Mouse (Mus musculus) Muller cell, postnatal 12 days (primary cell): ENCODE measurements at regions not wholly inside any gene's neighbourhood (a gene's known extent, or its start where the extent isn't known, plus 50 kb on each side); places are given as distances from the start of the nearest gene placed in this dataset.
A peak's percentile ranks its signal among the peaks of the same experiment; 100 is the strongest.

Experiments used
- DNase-seq: peaks from one replicate; pipeline ENCODE4 v3.0.0-alpha.2; 2015; ENCODE audit errors: inconsistent ontology term

DNA sequence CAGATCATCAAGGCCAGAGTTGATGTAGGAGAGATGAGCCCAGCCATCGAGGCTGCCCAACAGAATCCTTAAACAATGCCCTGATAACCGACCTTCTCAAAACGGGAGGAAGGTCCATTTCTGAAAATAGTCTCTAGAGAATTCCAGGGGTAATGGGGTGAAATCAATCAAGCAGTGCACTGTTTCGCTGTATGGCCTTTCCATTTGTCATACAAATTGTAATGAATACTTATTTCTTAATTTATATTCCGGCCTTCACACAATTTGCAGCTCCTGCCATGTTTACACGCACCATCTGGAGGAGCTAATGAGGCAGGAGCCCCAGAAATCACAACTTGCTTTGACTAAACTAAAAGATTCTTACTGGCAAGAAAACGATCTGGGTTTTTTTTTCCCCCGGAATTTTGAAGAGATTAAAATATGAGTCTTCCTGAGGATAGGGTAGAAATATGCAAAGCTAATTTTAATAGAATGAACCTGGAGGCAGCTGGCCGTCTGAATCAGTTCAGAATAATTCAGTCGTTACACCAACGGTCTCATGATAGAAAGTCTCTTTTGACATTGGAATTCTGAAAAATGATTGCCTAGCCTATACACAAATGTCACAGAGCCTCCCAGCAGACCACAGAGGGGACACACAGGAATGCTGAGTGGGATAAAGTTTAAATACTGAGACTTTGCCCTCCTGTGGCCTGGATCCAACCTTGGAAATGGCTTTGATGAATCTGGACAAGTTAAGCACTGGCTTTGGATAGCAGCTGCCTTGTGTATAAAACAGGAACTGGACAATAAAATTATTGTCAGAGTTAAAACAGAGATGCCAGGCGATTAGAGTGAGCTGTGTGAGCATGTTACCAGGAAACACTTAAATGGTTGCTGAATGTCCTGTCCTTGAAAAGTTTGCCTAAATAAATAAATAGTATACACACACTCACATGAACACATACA is 115.0 kb upstream of the Frem1 start:
- peak; percentile 79 for DNase-seq

DNA sequence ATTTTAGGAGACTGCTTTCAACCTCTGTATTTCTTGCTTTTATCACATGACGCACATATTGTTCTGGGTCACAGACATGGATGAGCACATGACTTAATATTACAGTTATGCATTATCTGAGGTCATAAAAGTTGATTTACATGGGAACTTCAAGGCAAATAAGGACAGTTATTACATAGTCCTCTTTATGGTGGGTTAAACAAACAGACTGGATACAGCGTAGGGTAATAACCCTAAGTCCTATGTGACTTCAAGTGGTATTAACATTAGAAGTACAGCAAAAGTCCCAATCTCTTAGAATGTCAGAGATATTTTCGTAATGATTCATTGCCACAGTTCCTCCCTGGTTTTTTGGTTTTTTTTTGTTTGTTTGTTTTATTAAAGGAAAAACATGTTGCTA is 94.6 kb upstream of the Frem1 start:
- no peak for DNase-seq

DNA sequence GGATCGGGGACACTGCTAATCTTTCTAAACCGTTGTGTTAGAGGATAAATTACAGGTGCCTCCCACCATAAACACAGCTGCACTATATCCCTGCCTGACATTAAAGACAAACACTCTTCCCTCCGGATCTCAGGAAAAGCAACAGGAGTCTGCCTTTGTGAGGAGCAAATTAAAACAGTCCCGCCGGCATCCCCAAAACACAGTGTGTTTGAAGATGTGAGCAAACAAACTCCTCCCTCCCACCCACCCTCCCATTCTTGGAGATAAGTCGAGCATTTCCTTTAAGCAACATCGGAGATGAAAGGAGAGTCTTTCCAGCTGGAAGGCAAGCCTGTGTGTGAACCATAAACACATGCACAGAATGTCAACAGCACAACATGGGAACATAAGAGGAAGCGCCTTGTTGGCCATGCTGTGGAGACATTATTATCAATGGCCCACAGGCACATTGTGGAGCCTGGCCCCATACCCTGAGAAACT is 93.6 kb upstream of the Frem1 start:
- no peak for DNase-seq

DNA sequence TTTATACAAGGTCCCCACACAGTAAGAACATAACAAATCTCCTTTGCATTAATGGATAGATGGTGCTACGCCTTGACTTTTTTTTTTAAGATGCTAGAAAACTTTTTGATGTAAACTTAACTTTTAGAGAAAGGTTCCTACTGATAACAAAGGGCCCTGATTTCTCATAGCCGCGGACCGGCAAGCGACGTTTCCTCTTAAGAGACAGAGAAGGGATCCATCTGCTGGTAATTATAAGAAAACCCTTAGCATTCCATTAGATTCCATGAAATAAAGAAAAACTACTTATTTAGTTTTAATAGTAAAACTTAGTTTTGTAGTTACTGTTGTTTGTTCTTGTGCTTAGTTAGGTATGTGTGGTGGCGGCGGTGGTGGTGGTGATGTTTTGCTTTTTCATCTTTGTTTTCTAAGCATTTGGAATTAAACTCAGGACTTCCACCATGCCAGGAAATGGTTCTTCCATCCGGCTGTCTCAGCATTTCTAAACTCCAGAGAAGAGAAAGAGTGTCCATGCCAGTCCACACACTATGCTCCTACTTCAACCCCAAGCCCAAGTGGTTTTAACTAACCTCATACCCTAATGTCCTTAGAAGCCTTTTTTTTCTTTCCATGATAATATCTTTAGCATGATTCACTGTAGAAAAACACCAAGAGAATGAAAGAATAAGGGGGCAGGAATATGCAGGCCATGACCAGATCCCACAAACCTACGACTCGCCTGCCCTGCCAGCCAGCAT is 92.8 kb upstream of the Frem1 start:
- DNase-seq: no peak

DNA sequence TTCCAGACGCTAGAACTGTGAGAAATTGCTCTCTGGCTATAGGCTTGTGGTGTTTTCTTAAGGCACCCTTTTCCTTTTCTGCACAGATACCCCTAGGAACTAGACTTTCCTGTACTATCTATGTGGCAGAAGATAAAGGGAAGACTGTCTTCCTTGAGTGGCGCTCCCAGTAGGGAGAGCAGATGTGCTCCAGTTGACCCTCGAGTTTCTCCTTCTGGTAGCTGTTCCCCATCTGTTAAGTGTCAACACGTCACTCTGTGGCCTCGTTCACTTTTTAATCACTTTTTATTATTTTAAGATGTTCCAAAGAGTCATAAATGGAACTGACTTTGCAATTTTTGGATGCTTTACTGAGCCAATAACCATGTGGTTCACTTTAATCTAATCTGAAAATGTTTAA is 89.6 kb upstream of the Frem1 start:
- DNase-seq: no peak

DNA sequence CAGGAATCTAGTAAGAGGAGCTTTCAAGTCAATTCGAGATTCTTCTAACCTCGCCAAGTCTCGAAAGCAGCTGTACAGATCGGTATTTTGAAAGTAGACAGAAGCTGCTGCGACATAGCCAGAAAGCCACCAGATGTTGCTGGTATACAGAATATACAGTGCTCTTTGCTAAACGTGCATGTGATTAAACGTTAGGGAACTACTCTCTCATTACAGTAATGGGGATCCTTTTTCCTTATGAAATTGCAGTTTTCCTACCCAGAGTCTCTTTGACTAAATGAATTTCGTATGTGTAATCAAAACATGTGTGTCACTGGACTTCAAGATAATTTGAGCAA is 70.5 kb upstream of the Frem1 start:
- no peak for DNase-seq

DNA sequence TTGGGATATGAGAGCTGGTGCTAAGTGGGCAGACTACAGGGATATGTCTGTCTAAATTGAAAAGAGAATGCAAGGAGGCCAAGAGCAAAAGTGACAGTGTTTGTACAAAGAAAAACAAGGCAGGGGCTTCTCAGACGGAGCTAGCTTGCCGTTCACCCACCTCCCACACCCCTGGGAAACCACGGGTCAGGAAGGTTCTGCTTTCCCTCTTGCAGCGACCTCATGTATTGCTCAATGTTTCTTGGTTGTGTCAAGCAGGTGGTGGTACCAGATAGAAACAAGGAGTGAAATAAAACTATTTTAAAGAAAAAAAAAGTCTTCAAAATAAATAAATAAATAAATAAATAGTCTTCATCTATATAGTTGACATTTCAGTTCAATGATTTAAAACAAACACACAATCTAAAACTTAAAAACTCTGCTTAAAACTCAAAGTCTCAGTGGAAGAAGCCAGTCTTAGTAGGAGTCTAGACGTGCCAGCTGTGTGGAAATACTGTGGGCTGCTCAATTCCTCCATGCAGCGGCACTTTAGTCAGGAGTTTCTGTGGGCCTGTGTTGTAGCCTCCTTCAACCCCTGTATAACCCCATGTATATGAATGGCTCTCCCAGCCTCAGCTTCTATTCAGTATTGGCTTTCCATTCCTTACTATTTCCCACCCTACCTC is 70.0 kb upstream of the Frem1 start:
- DNase-seq: no peak

DNA sequence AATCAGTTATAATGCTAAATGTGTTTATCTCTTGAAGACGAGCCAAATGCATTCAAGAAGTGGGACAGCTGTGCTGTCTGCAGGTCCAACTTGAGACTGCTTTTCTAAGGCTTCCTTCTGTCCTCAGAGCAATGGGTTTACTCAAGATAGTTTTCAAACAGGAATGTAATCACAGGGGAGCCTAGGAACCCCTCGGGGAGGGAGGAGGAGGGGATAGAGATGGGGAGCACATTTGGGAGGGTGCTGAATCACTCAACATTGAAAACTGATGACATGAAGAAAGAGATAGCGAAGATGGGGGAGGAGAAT is 56.5 kb upstream of the Frem1 start:
- no peak for DNase-seq

DNA sequence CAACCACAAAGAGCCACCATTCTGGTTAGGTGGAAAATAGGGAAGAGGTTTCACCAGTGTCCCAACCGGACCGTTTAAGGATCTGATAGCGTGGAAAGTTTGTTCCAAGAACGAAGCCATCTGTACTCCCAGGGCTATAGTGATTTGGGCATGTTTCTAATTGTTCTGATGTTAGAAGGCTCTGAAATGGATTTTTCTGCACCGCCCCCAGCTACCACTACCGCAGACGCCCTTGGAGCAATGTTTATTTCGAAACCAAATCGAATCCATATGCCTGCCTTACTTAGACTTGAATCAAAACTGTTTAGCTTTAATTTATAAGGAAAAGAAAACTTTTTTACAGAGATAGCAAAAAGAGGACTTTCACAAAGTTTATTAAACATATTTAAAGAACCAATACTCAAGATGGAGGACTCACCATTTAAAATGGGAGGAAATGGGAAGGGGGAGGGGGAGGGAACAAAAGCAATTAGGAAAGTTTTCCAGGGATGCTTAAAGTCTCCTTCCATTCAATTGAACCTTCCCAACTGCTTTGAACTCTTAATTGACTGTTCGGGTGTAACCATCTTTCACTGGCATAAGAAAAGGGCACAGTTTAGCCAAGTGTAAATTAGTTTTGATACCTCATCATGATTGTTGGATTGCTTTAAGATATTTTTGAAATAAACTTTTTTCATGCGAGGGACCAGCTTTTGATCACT is 56.0 kb upstream of the Frem1 start:
- DNase-seq: no peak

DNA sequence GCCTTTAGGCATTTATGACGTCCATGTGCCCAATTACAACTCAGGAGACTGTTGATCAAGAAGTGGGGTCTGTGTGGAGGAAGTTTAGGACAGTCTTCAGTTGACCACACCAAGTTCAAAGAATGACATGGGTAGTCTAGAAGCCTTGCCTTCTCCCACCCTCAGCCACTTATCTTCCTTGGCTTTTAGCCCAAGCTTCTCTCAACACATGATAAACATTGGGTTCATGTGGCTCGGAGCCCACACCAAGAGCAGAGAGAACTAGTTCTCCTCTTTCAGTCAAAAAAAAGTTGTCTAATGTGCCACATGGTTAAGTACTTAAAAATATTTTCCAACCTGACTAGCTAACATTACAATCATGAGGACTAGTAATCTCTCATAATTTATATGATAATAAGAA is 55.0 kb upstream of the Frem1 start:
- DNase-seq: no peak

DNA sequence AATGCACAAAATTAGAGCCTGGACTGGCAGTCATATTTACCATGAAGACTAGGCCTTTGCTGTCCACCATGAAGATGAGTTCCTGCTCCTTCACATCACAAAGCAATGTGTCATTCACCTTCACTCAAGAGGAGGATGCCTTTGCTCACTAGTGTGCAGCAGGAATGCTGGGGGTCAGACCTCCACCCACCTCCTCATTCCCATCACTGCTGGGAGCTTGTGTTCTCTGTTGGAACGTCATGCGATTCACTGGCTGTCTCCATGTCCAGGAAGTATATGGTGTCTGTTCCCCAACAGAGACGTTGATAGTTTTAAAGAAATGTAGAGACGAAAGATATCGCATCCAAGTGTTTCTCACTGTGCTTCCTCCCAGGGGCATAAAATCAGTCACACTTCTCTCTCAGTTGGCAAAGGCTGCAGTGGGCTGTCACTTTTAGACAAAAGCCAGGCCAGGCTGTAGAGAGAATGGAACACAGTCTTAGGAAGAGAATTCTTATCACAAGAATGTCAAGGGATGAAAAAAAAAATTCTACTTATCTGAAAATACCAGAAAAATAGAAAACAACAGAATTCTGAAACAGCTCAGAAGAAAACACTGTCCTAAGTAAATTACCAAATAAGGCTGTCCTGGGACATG is 52.0 kb upstream of the Frem1 start:
- peak; percentile 7 for DNase-seq

DNA sequence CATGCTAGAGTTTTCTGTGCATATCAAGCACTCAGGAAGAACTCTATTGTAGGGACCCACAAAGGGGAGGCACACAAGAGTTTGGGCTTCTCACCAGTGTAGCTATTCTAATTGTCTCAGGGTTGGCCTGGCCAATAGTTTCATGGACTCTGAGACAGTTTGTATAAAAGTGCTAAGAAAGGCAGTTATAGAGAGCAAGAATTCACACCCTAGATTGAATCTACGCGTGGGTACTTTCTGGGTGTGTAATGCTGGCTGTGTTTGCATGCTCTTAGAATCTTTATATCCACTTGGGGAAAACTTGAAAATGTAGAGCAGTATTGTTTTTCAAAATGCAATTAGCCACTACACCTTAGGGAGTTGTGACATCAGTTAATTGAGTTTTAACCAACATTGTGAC is 50.8 kb upstream of the Frem1 start:
- no peak for DNase-seq

DNA sequence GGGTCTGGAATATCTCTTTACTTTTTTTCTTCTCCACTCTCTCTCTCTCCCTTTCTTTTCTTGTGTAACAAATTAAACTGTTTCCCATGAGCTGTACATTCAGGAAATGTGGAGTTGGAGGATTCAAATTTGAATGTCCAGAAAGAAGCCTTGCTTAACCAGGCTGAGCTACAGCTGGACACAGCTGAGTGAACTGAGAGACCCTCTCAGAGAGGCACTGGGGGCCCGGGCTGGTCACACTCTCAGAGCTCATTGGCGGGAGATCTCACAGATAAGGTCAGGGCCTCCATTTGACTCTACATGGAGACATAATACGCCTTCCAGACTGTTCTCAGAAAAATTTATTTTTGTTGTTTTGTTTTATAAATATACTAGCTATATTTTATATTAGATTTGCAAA is 49.9 kb upstream of the Frem1 start:
- no peak for DNase-seq
